Mouse (Mus musculus): ENCODE results near the gene Etl4.
"Not testable (repeated sequence)": the region's sequence is repeated elsewhere in the genome, so short reads cannot be mapped to it uniquely, and the experiment has no call there.

DNA sequence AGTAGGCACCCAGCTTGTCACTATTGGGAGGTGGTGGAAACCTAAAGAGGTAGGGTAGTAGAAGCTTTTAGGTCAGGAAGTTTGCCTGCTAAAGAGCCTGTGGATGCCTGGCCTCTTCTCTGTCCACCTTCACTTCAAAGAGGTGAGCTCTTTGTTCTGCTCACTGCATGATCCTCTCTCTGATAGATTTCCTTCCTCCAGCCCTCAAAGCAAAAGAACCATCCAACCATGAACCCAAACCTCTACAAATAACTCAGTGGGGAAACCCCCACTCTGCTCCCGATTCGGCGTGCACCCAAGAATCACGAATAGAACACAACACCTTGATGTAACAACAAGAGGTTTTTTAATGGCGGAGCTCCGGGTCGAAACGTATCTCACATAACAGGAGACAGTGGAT lies 471.3 kb downstream of the Etl4 start:
- not testable (repeated sequence) for TF ChIP-seq POLR2A (IDR thresholded peaks at IDR 0.05; ENCODE audit: extremely low read depth, insufficient read depth, low read length); CTCF (IDR thresholded peaks at IDR 0.05; ENCODE audit: low read depth, low read length)
